Mouse (Mus musculus) adipocyte (in vitro differentiated cells): ENCODE results near the gene Entpd3.

ENCODE experiments used
- DNase-seq: peaks from one replicate; pipeline ENCODE4 v3.0.0-alpha.2; 2016; ENCODE audit warnings: low spot score

Gene Entpd3

DNA sequence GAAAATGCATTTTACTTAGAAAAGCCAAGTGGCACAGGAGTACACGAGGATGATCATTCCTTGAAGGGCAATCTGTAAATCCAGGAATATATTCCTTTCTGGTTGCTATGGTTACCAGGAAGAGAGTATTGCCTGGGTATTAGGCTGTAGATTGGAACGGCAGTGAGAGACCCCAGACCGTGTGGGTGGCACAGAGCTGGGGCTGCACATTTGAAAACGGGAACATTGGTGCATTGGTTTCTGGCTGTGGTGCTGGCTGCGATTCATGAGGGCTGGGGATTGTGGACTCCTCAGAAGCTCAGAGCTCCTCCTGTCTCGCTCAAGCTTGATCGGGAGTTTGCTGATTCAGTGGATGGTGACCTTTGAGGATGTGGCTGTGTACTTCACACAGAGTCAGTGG is 40.2 kb downstream of the Entpd3 start:
- no peak for DNase-seq

DNA sequence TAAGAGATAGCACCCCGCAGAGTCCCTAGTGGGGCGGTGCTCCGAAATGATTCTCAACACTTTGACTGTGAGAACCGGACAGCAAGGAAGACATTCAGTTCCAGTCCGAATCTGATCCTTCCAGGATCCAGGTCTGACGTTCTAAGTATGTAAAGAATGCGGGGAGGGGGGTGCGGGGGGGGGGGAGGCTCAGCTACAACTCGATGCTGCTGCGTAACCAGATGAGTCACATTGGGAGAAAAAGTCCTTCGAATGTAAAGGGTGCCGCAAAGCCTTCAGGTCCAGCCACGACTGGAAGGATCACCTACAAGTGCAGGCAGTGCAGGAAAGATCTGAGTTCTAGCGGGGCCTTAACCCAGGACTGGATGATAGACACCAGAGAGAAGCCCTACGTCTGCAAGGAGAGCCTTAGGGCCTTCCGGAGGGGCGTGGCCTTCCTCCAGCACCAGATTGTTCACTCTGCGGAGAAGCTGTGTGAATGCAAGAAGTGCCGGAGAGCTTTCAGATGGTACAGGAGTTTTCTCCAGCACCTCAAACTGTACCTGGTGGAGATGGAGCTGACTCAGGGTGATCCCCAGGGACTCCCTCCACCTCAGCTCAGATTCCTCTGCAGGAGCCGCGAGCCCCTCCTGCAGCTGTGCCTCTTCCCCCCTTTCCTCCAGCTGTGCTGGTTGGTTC is 42.5 kb downstream of the Entpd3 start:
- DNase-seq: peak; percentile 60

DNA sequence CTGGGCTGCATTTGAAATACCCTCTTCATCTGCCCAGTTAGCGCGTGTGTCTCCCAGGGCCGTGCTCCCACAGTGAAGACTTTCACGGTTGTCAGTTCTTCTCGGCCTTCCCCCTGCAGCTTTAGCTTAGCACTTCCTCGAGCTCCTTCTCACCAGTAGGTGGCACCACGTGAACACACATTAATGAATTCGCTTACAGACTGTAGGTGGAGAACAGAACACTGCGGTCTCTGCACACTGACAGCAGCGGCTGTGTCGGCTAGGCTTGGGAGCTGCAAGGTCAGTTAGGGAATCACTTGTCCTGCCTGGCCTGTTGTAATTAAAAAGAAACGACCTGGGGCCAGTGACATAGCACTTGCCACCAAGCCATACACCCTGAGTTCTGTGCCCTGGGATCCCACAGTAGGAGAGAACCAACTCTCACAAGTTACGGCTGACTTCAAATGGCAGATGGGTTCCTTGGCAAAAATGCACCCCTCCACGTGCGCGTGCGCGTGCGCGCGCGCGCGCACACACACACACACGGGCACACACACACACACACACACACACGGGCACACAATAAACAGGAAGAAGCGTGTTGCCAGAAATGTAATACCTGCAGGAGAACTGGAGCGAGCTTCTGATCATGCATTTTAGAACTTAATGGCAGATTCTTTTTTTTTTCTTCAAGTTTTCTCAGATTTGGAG is 43.1 kb downstream of the Entpd3 start:
- DNase-seq: peak; percentile 91

DNA sequence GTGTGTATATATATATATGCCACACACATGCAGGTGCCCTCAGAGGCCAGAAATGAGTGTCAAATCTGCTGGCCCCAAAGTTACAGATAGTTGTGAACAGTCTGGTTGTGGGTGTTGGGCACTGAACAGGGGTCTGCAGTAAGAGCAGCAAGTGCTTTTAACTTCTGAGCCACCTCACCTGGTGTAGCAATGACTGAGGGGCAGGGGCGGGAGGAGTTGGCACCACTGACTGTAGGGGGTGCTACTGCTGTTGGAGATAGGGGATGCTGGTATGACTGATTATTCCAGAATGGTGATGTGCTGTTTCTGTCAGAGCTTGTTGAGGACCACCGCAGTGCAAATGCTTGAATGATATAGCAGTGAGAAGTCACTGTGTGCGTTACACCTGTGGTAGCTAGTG is 43.7 kb downstream of the Entpd3 start:
- DNase-seq: no peak

DNA sequence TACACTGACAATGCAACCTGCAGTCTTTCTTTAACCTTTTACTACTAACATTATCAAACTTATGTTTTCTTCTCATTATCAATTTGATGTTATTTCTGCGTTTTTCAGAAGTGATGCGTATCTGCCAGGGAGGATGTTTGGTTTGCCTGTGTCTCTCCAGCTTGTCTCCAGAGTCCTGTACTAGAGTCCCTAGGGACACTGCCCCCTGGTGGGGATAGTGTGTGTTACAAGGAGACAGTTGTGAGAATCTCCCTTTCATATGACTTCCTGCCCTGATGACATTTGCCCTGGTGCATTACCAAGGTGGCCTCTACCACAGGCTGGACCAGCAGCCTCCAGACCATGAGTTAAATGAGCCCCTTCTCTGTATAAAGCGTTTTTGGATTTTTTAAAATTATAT is 46.9 kb downstream of the Entpd3 start:
- DNase-seq: peak; percentile 83

DNA sequence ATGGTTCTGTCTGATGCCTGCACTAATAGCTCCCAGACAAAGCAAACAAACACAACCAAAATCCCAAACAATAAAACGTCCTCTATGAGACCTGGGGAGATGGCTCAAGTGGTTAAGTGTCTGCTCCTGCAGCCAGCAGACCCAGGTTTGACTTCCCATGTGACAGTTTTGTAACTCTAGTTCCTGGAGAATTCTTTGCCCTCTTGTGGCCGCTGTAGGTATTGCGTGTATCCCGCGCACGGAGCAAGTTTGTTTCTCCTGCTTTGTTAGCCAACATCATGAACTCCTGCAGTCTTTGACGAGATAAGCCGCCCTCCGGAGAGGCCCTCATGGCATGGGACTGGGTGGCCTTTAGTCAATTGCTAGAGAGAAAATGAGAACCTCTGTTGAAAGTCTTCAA is 51.9 kb downstream of the Entpd3 start:
- DNase-seq: peak; percentile 80

DNA sequence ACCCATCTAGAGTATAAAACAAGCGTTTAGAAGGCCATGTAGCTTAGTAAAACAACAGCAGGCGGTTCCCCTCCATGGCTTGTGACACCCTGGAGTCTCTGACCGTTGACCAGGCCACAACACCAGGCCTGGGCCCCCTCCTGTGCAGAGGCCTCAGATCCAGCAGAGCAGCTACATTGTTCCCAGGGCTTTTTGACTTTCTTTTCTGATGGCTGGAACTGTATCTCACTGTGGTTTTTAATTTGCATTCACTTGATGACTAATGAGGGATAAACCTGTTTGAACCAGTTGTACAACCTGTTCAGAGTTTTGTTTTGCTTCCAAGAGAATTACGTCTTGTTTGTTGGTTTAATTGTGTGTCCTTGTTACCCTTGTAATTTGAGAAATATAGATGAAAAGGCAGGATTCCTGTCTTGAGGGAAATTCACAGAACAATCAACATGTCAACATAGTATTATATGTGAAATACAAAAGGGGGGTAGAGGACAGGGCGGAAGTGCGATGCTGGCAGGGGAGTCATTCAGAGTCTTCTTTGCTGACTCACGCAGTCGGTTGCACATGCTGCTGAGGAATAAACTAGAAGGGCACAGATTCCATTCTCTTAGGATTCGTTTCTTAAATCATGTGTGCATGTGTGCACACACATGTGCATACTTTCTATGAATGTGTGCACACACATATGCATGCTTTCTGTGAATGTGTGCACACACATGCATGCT is 53.9 kb downstream of the Entpd3 start:
- DNase-seq: no peak

DNA sequence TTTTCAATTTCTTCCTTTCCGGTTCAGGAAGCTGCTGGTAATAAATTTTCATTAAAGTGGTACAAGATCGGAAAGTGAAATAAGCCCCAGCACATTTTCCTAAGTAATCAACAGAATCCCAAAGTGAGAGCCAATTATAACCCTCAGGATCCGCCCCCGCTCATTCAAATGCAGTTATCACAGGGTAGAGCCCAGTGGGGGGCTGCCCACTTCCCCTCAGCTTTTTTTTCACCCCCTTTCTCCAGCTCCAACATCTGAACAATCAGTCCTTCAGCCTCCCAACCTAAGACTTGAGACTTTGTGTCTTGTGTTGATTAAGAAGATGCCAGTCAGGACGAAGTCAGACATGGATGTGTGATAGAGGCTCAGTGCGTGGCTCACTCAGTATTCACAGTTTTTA is 55.2 kb downstream of the Entpd3 start:
- DNase-seq: no peak

DNA sequence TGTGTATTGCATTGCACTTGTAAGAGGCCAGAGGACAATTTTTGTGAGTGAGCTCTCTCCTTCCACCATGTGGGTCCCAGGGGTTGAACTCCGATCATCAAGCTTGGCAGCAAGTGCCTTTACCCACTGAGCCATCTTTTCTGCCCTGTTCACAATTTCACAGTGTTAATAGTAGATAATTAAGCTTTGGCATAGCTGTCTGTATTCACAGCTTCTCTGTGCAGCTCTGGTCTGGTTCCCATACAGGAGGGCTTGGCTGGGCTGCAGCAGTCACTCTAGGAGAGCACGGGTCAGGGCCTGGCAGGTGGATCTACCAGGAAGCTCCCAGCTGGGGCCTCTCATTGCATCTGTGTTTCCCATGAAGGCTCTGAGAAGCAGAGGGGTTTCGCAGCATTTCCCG is 55.7 kb downstream of the Entpd3 start:
- no peak for DNase-seq

DNA sequence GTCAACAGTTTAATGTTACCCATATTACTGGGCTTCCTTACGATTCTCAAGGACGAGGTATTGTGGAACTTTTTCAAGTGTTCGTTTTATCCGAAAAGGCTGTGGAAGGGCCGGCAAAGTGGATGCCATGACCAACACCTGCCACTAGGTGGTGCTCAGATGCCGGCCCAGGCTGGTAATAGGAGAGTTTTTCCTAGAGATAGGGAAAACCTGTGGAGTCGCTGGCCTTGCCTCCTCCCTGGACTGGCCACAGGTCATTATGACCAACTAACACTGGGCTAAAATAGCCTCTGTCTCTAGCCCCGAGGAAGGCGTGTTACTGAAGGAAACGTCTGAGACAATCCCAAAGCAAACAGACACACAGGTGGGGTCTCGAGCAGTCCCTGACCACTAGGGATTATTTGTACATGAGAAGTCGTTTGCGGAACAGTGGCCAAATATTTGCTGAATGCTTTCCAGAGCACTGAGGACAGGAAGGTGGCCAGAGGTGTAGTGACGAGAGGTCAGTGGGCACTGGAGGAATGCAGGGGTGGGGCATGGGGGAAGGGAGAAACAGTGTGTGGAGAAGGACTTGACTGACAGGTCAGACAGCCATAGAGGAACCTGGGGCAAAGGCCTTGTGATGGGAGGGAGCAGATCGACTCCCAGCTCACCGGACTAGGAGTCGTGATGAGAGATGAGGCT is 62.0 kb downstream of the Entpd3 start:
- DNase-seq: peak; percentile 74

DNA sequence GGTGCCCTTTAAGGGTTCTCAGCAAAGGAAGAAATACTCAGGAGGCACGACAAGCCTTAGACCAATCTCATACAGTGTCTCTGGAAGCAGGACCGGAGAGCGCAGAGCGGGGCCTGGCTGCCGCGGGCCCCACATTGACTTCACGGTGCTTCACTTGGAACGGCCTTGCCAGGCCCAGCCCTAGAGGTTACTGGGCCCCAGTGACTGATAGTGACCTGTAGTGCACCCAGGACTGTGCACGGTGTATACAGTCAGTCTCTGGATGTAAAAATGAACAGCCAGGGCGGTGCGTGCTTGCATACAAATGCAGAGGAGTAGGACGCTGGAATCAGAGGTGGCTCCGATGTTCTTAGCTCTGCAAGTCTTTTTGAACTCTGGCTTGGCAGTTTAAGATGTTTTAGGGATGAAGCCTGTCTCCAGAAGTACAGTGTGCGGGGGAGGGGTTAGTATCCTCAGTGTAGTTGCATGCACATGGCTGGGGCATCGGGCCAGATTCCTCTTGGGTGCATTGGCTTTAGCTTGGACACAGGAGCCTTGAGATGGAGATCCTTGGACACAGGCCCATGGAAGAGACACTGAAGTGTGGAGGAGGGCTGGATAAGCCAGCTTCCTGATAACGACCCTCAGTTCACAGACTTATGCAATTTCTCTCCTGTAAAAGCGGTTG is 62.7 kb downstream of the Entpd3 start:
- DNase-seq: no peak

DNA sequence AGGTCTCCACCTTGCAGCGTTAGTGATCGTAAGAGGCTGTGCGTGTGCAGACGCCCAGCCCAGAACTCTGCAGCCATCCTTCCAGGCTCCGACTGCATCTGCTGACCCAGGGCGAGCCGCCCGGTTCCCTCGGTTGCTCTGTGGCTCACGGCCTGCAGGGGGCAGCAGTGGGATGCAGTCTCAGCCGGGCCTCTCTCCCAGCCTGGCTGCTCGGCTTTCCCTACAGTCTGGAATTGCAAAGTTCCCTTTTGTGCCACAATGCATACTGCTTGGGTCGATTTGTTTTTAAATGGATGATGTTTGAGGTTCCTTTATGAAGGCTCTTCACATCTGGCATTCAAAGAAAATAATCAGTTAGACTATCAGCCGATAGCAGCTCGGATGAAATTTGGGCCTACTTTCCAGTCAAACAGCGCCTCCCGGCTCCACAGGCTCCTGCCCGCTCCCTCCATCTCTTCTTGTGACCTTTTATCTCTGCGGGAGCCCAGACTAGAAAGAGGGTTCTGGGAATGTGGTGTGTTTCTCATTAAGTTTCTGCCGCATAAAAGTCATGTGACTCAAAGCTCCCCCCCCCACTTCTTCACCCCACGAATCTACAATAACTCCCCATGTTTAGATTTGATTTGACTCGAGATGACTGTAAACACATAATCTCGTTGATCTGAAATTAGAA is 63.4 kb downstream of the Entpd3 start:
- peak; percentile 79 for DNase-seq

DNA sequence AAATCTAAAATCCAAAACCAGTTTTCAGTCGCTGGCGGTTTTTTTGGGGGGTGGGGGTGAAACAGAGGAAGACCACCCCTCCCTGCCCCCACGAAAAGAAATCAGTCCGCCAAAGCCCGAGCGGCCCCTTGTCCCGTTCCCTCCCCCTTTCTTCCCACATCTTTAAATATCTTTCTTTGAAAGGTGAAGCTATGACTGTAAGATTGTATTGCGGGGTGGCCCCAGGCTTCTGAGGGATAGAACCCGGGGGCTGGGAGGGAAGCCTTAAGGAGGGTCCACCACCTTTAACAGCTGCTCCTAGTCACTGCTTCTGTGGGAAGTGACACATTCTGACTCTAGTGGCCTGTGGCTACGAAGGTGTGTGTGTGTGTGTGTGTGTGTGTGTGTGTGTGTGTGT is 63.9 kb downstream of the Entpd3 start:
- DNase-seq: no peak

DNA sequence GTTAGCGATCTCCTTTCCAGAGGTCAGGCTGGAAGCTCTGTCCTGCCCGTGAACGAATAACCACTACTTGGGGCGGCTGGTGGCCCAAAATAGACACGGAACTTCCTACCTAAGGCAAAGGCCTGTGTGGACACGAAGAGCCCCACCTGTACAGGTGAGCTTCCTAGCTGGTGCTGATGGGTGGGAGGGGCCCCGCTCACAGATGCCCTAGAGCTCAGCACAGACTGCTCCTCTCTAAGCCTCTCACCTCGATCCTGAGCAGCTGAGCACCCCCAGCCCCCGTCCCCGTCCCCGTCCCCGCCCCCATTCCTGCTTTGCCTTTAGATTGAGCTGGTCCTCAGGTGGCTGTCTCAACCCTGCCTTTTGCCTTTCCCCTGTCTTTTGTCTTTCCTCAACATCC is 64.3 kb downstream of the Entpd3 start:
- DNase-seq: no peak

DNA sequence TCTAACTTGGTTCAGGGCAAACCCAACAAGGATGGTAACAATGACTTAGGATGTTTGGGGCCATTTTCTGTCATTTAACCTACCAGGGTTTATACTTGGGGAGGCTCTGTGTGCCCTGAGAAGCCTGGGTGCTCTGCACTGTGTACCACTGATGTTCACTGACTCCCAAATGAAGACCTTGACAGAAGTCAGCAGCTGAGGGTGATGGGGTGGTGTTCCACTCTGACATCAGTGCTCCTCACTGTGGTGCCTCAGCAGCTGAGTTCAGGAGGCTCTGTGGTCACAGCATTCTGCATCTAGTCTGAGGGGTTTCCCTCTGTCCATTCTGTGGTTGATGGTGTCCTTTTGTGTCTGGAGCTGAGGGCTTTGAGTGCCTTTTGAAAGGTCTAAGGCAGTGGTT is 71.4 kb downstream of the Entpd3 start:
- no peak for DNase-seq

DNA sequence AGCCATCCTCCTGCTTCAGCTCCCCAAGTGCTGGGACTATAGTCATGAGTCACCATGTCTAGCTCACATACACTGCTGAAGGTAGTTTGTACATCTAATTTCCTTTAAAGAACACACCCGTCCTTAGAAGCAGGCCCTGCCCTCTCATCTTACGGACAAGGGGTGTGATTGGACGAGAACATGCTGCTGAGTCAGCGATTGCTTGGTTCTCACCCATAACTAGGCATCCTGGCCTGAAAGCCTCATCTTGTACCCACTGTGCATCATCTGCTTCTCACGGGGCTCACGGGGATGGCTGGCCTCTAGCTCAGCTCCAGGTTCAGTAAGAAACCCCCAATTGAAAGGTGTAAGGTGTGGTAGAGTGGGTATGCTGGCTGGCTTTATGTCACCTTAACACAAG is 74.4 kb downstream of the Entpd3 start:
- DNase-seq: no peak
